Mouse (Mus musculus) spleen, adult 2 months (tissue): Measurements from ENCODE around the gene Hoxa9.

ENCODE experiments used
- CTCF ChIP-seq: fragments of 200-500 bp; IDR thresholded peaks from 2 replicates; pipeline ENCODE4 v1.5.1; 2011; ENCODE audit warnings: mild to moderate bottlenecking, inconsistent platforms; ENCODE audit not compliant: insufficient read depth, insufficient read length, insufficient replicate concordance; ENCODE audit errors: extremely low read depth
- POLR2A ChIP-seq: fragments of 200-500 bp; IDR thresholded peaks from 2 replicates; pipeline ENCODE4 v1.6.1; 2011; ENCODE audit warnings: low read depth, low read length, inconsistent platforms

- TF ChIP-seq CTCF (no peak), POLR2A (no peak)
These were observed 32.4 kb upstream of the Hoxa9 start for GRCm38 (mm10) chr6:52263321-52263585.
